Mouse (Mus musculus) neural tube, embryonic 13.5 days (tissue): Measurements from ENCODE around the gene Dusp21. TPM values are rescaled to one million over a fixed set of nuclear protein-coding genes. Genes with fewer than 3 reads are reported as not detected.

Experiments used
- ATAC-seq: fragments of 200-750 bp; cut with Nextera tagmentation; 2 replicates; pipeline ENCODE4 v1.8.0; 2017; ENCODE audit warnings: low read depth, mild to moderate bottlenecking, moderate TSS enrichment, moderate library complexity
- H3K27ac ChIP-seq: fragments of 300-500 bp; sonication (generic); replicated peaks from 2 replicates; pipeline ENCODE4 v1.5.1; 2015; ENCODE audit warnings: moderate library complexity, mild to moderate bottlenecking, inconsistent platforms
- H3K27me3 ChIP-seq: fragments of 300-500 bp; sonication (generic); 2 replicates; pipeline ENCODE4 v1.6.1; 2015; ENCODE audit warnings: mild to moderate bottlenecking, inconsistent platforms
- H3K36me3 ChIP-seq: fragments of 300-500 bp; sonication (generic); 2 replicates; pipeline ENCODE4 v1.6.1; 2015; ENCODE audit warnings: mild to moderate bottlenecking, inconsistent platforms
- H3K4me1 ChIP-seq: fragments of 300-500 bp; sonication (generic); replicated peaks from 2 replicates; pipeline ENCODE4 v1.6.1; 2015; ENCODE audit warnings: inconsistent platforms
- H3K4me2 ChIP-seq: fragments of 300-500 bp; sonication (generic); 2 replicates; pipeline ENCODE4 v1.6.1; 2015; ENCODE audit warnings: inconsistent platforms, mild to moderate bottlenecking, moderate library complexity
- H3K4me3 ChIP-seq: fragments of 300-500 bp; sonication (generic); 2 replicates; pipeline ENCODE4 v1.5.1; 2015; ENCODE audit warnings: mild to moderate bottlenecking, inconsistent platforms
- H3K9ac ChIP-seq: fragments of 300-500 bp; sonication (generic); 2 replicates; pipeline ENCODE4 v1.6.1; 2015; ENCODE audit warnings: moderate library complexity, mild to moderate bottlenecking, inconsistent platforms
- H3K9me3 ChIP-seq: fragments of 300-500 bp; sonication (generic); 2 replicates; pipeline ENCODE4 v1.6.1; 2016; ENCODE audit warnings: inconsistent platforms
- WGBS: fragments of 180-500 bp; shearing (Covaris S2); methylation state at CpG from one replicate; pipeline ENCODE4 v1.1.7; 2015; 5-methylcytosine and 5-hydroxymethylcytosine counted together
- polyA plus RNA-seq: library from polyadenylated mRNA; unstranded; fragments of >200 nt; fragmentation: Nextera tagmentation; extraction: Ambion mirVana; gene quantifications from 2 replicates; pipeline ENCODE4 v1.2.1, GENCODE M21; 2015

Dusp21 gene
- polyA plus RNA-seq, 1 experiment from 2014 or later = not detected

GRCm38 (mm10) chrX:18179492-18179891 is 33.8 kb downstream of the Dusp21 start:
- WGBS = 96% methylated on average over 1 of the region's 1 CpGs

GRCm38 (mm10) chrX:18187203-18187602 is 41.5 kb downstream of the Dusp21 start:
- Histone ChIP-seq H3K27ac (no peak overlapping the region), H3K9me3 (no peaks in the 10 kb centered on the region), H3K27me3 (no peaks in the 10 kb centered on the region), H3K36me3 (no peaks in the 10 kb centered on the region), H3K9ac (no peak overlapping the region), H3K4me2 (no peak overlapping the region), H3K4me1 (no peaks in the 10 kb centered on the region; the same call in 1 of the 2 replicates), H3K4me3 (no peak overlapping the region)
- ATAC-seq = no peak

More at GRCm38 (mm10) chrX:18179492-18179891, 33.8 kb downstream of the Dusp21 start:
- Histone ChIP-seq H3K9ac (no peak overlapping the region), H3K36me3 (no peaks in the 10 kb centered on the region), H3K27ac (no peak overlapping the region), H3K4me1 (0 out of 2 replicates have a peak, but pooled peaks cover 3% of the 10 kb centered on the region), H3K4me2 (no peak overlapping the region), H3K27me3 (no peaks in the 10 kb centered on the region), H3K4me3 (no peak overlapping the region), H3K9me3 (no peaks in the 10 kb centered on the region)
- ATAC-seq = no peak

GRCm38 (mm10) chrX:18188293-18188692 is 42.6 kb downstream of the Dusp21 start:
- no peak overlapping the region for H3K4me3 ChIP-seq
- H3K36me3 ChIP-seq = no peaks in the 10 kb centered on the region
- 94% methylated on average over 2 of the region's 2 CpGs for WGBS
- no peak overlapping the region for H3K27ac ChIP-seq
- ATAC-seq = no peak
- no peak overlapping the region for H3K9ac ChIP-seq
- no peak overlapping the region for H3K4me2 ChIP-seq
- H3K4me1 ChIP-seq = no peaks in the 10 kb centered on the region; the same call in 1 of the 2 replicates
- no peaks in the 10 kb centered on the region for H3K27me3 ChIP-seq
- no peaks in the 10 kb centered on the region for H3K9me3 ChIP-seq

Other genes with a start within 250 kb of the Dusp21 start
- gene Kdm6a, start 16.7 kb downstream of the Dusp21 start, polyA plus RNA-seq = 17.8 and 22.6 TPM in 2 replicates